Comparison of ENCODE assay signal across 8 mouse cellular contexts in the genomic region with DNA sequence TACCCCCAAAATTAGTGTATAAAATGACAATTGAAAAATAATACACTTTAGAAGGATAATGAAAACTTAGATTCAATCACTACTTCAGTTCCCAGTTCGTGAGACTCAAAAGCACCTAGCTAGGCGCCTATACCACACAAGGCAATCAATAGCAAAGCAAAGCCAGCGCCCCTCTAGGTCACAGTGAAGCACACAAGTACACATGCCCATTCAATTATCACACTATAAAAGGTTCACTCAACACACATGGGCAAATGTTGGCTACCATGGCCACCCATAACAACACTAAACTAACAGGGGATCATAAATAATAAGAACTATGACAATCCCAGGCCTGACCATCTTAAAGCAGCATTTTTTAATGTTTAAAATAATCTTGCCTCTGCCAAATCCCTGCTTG. TPM values are rescaled to one million over a fixed set of nuclear protein-coding genes. Genes with fewer than 3 reads are reported as not detected.
DNase-seq lines count a peak whose midpoint lies in the region; ATAC-seq lines count a peak whose summit lies in the region.

No protein-coding gene starts in this region.

- 46% methylated on average over 3 of the region's 3 CpGs for WGBS in heart, embryonic 10.5 days
- WGBS in hindbrain, embryonic 11.5 days = 32% methylated on average over 3 of the region's 3 CpGs

- H3K36me3 ChIP-seq in heart, embryonic 10.5 days = no peaks in the 10 kb centered on the region
- no peaks in the 10 kb centered on the region for H3K36me3 ChIP-seq in hindbrain, embryonic 11.5 days (ENCODE audit: control insufficient read depth, insufficient read depth, low read length)

- H3K4me1 ChIP-seq in heart, embryonic 10.5 days = peaks cover 27% of the 10 kb centered on the region
- peaks cover 6% of the 10 kb centered on the region; the same call in 1 of the 2 replicates for H3K4me1 ChIP-seq in hindbrain, embryonic 11.5 days (replicated peaks; ENCODE audit: control insufficient read depth, insufficient read depth, low read length)

- no peak overlapping the region for H3K9ac ChIP-seq in hindbrain, embryonic 11.5 days (ENCODE audit: low read depth, low read length)

- no peak for ATAC-seq in hindbrain, embryonic 11.5 days (ENCODE audit: low FRiP score)
- 0 out of 2 replicates have a peak, but pooled peaks have one; percentile 14 for ATAC-seq in megakaryocyte-erythroid progenitor cell, adult 5-6 weeks (replicated peaks; ENCODE audit: low FRiP score, low TSS enrichment, poor library complexity, severe bottlenecking)
- no peak for ATAC-seq in frontal cortex, adult (ENCODE audit: low TSS enrichment)

- intact Hi-C loops in heart, postnatal 10 days (cut with DNase I) = loop anchor here (2.0 to 5.0 kb wide), 2 partner anchors 75 to 115 kb away; no protein-coding TSS in a partner anchor

- H3K27me3 ChIP-seq in heart, embryonic 10.5 days (ENCODE audit: insufficient read depth, poor library complexity, severe bottlenecking) = no peaks in the 10 kb centered on the region
- H3K27me3 ChIP-seq in hindbrain, embryonic 11.5 days (ENCODE audit: control insufficient read depth, insufficient read depth, low read length) = no peaks in the 10 kb centered on the region

- peak overlapping the region; percentile 99 for H3K4me3 ChIP-seq in heart, embryonic 10.5 days
- H3K4me3 ChIP-seq in hindbrain, embryonic 11.5 days (ENCODE audit: low read depth, low read length) = peak overlapping the region; percentile 80

- no peak overlapping the region for H3K27ac ChIP-seq in heart, embryonic 10.5 days
- H3K27ac ChIP-seq in hindbrain, embryonic 11.5 days (ENCODE audit: low read depth, low read length) = no peak overlapping the region

- DNase-seq in heart, embryonic 10.5 days (ENCODE audit: low spot score) = no peak
- DNase-seq in heart, postnatal 10 days = no peak
- DNase-seq in NIH3T3 (ENCODE audit: low read depth) = peak; percentile 29
- DNase-seq in hindbrain, embryonic 11.5 days (ENCODE audit: low spot score) = peak; percentile 32
- DNase-seq in urinary bladder, postnatal 10 days (ENCODE audit: low spot score) = no peak
- no peak for DNase-seq in ovary, adult 18-20 months (ENCODE audit: low spot score)

- peak overlapping the region; percentile 61 for H3K4me2 ChIP-seq in hindbrain, embryonic 11.5 days (replicated peaks; ENCODE audit: low read depth, low read length)

- no peaks in the 10 kb centered on the region for H3K9me3 ChIP-seq in heart, embryonic 10.5 days
- no peaks in the 10 kb centered on the region for H3K9me3 ChIP-seq in hindbrain, embryonic 11.5 days (ENCODE audit: control insufficient read depth, low read length)

RNA-seq across cellular contexts. Expression of a gene that starts 5.8 kb away (rescaled TPM):
- 9.2 and 12.1 TPM in 2 replicates for polyA plus RNA-seq in heart, embryonic 10.5 days (2016; fragmentation: Nextera tagmentation; extraction: Ambion mirVana)
- total RNA-seq in heart, postnatal 10 days (2021) = 10 to 100 TPM; 44.1 to 44.8 TPM
- 15.9 and 17.9 TPM in 2 replicates for polyA plus RNA-seq in hindbrain, embryonic 11.5 days (2014; fragmentation: Nextera tagmentation; extraction: Ambion mirVana)
- 53.5 and 60.2 TPM in 2 replicates for total RNA-seq in megakaryocyte-erythroid progenitor cell, adult 5-6 weeks (2014; fragmentation: Nextera tagmentation)
- total RNA-seq in megakaryocyte-erythroid progenitor cell, adult 5-6 weeks (2017) = 18.3 and 31.5 TPM in 2 replicates

Comparison
In these comparisons a context has a peak if more than half of its experiments do, and no peak if none do; other contexts are left out.
1. DNase-seq: peak in NIH3T3 (single experiment) and hindbrain, embryonic 11.5 days (single experiment); none in heart, embryonic 10.5 days (single experiment), heart, postnatal 10 days (0 of 2), urinary bladder, postnatal 10 days (single experiment) and ovary, adult 18-20 months (single experiment).